Mouse (Mus musculus): ENCODE results near the gene Tpgs1. TPM values are rescaled to one million over a fixed set of nuclear protein-coding genes. Genes with fewer than 3 reads are reported as not detected.

The Tpgs1 gene
- total and polyA plus RNA-seq, 3 experiments = 23.5 to 48.0 TPM; not detected in 1

DNA sequence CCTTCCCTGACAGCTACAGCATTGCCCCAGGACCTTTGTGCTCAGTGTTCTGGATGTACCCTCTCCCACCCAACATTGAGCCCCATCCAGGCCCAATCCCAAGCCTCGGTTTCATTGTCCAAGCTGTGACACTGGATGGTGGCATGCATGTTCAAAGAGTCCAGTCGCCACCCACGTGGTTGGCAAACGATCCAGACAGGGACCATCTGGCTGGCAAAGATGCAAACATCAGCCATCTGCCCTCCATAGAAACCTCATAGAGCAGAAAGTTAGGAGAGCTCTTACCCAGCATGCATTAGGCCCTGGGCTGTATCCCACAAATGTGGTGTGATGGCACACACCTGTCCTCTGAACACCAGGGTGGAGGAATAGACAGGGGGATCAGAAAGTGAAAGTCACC is 37.7 kb upstream of the Tpgs1 start:
- no peak for TF ChIP-seq RCOR1 (IDR thresholded peaks at IDR 0.05; ENCODE audit: low read depth, low read length)
- no peak for TF ChIP-seq NELFE (IDR thresholded peaks at IDR 0.05; ENCODE audit: low read depth, low read length)
- TF ChIP-seq MAZ (IDR thresholded peaks at IDR 0.05; ENCODE audit: low read depth, low read length) = no peak
- TF ChIP-seq E2F4 (IDR thresholded peaks at IDR 0.05; ENCODE audit: borderline replicate concordance, low read depth, low read length) = no peak
- TF ChIP-seq SIN3A (IDR thresholded peaks at IDR 0.05; ENCODE audit: low read length) = no peak
- no peak for DNase-seq (ENCODE audit: low read depth, low spot score)
- no peaks in the 10 kb centered on the region for H3K4me1 ChIP-seq (ENCODE audit: control insufficient read depth in 1 of 2, insufficient read depth in 2 of 2, low read length in 2 of 2)
- no peaks in the 10 kb centered on the region for H3K9me3 ChIP-seq (replicated peaks; ENCODE audit: insufficient read depth, low read length)
- no peak overlapping the region for H3K4me3 ChIP-seq (ENCODE audit: control insufficient read depth in 1 of 2, insufficient read depth in 1 of 2, low read depth in 2 of 2, low read length in 2 of 2)
- H3K27me3 ChIP-seq (ENCODE audit: control insufficient read depth in 1 of 2, insufficient read depth in 2 of 2, low read length in 2 of 2) = no peaks in the 10 kb centered on the region; a peak in 2 of 4 replicates
- H3K9ac ChIP-seq (ENCODE audit: control insufficient read depth, low read depth, low read length, poor library complexity, severe bottlenecking) = no peak overlapping the region
- no peaks in the 10 kb centered on the region for H3K36me3 ChIP-seq (ENCODE audit: control insufficient read depth in 1 of 2, insufficient read depth in 2 of 2, low read length in 2 of 2)
- H3K79me2 ChIP-seq (ENCODE audit: control insufficient read depth, insufficient read depth, low read length, poor library complexity) = no peaks in the 10 kb centered on the region
- H3K27ac ChIP-seq (ENCODE audit: control insufficient read depth, low read depth, low read length) = no peak overlapping the region

DNA sequence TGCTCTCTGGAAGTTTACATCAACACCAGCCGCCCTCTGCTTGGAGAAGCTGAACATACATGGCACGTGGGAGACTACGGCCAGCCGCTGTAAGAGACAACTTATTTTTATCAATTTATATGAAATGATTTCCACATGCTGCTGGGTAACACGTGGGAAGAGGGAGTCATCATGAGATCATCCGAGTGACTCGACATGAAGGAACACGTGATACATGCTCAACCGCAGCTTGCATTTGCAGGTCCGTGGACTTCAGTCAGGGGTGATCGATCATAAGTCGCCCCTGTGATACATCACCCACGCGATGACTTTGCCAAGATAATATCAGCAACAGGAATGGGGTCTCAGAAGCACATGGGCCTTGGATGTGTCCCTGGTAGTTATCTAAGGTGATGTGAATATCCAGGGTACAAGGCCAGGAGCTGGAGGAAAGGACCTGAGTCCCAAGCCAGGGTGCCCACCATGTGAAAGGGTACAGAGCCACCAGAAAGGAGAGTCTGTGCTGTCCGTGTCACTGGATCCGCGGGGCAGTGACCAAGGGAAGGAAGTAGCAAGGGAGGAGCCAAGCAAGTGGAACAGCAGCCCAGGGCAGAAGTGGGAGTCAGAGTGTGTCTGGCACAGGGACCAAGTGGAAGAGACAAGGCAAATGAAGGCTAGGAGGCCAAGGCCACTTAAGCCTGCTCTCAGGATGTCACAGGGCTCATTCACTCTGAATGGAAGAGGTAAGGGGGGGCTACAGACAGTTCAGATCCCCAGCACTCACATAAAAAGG is 36.0 kb upstream of the Tpgs1 start:
- H3K4me3 ChIP-seq (ENCODE audit: control insufficient read depth in 1 of 2, insufficient read depth in 1 of 2, low read depth in 2 of 2, low read length in 2 of 2) = no peak overlapping the region
- no peak overlapping the region for H3K27ac ChIP-seq (ENCODE audit: control insufficient read depth, low read depth, low read length)
- TF ChIP-seq POLR2AphosphoS5 (IDR thresholded peaks at IDR 0.05; ENCODE audit: borderline replicate concordance, low read depth, low read length) (no peak), ZNF384 (IDR thresholded peaks at IDR 0.05; ENCODE audit: low read depth, low read length) (no peak), USF2 (IDR thresholded peaks at IDR 0.05; ENCODE audit: borderline replicate concordance in 1 of 2, insufficient read depth in 1 of 2, low read depth in 1 of 2, low read length in 2 of 2) (no peak), KAT2A (conservative IDR thresholded peaks at IDR 0.05; ENCODE audit: low read depth, low read length) (no peak)

DNA sequence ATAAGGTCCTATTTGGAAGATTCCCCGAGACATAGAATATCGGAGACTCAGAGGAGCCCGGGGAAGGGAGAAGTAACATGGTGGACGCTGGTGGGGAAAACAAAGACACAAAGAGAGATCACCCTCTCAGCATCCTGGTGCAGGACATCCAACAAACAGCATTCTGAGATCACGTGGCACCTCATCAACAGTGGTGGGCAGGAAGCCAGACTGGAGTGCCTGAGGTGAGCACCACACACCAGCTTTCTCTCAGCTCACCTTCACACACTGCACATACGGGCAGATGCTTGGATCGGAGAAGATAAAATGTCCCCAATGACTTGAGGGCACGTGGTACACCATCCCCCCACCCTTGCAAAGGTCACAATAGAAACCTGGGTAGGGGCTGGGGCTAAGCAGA is 32.9 kb upstream of the Tpgs1 start:
- TF ChIP-seq MEF2A (IDR thresholded peaks at IDR 0.05; ENCODE audit: extremely low read depth, insufficient replicate concordance, low read depth, low read length, poor library complexity, severe bottlenecking) (no peak), BHLHE40 (IDR thresholded peaks at IDR 0.05; ENCODE audit: borderline replicate concordance, low read depth, low read length) (no peak), CHD1 (IDR thresholded peaks at IDR 0.05; ENCODE audit: low read depth, low read length) (no peak)
- Histone ChIP-seq H3K27me3 (ENCODE audit: control insufficient read depth in 1 of 2, insufficient read depth in 2 of 2, low read length in 2 of 2) (no peaks in the 10 kb centered on the region; a peak in 1 of 4 replicates), H3K4me3 (ENCODE audit: control insufficient read depth in 1 of 2, insufficient read depth in 1 of 2, low read depth in 2 of 2, low read length in 2 of 2) (no peak overlapping the region), H3K4me1 (ENCODE audit: control insufficient read depth in 1 of 2, insufficient read depth in 2 of 2, low read length in 2 of 2) (no peaks in the 10 kb centered on the region), H3K79me2 (ENCODE audit: control insufficient read depth, insufficient read depth, low read length, poor library complexity) (no peaks in the 10 kb centered on the region), H3K9ac (ENCODE audit: control insufficient read depth, low read depth, low read length, poor library complexity, severe bottlenecking) (no peak overlapping the region), H3K9me3 (replicated peaks; ENCODE audit: insufficient read depth, low read length) (no peaks in the 10 kb centered on the region), H3K27ac (ENCODE audit: control insufficient read depth, low read depth, low read length) (no peak overlapping the region), H3K36me3 (ENCODE audit: control insufficient read depth in 1 of 2, insufficient read depth in 2 of 2, low read length in 2 of 2) (no peaks in the 10 kb centered on the region)
- no peak for DNase-seq (ENCODE audit: low read depth, low spot score)

More for the DNA sequence above, 36.0 kb upstream of the Tpgs1 start:
- H3K79me2 ChIP-seq (ENCODE audit: control insufficient read depth, insufficient read depth, low read length, poor library complexity) = no peaks in the 10 kb centered on the region
- no peaks in the 10 kb centered on the region for H3K36me3 ChIP-seq (ENCODE audit: control insufficient read depth in 1 of 2, insufficient read depth in 2 of 2, low read length in 2 of 2)
- no peak overlapping the region for H3K9ac ChIP-seq (ENCODE audit: control insufficient read depth, low read depth, low read length, poor library complexity, severe bottlenecking)
- no peaks in the 10 kb centered on the region for H3K4me1 ChIP-seq (ENCODE audit: control insufficient read depth in 1 of 2, insufficient read depth in 2 of 2, low read length in 2 of 2)
- no peaks in the 10 kb centered on the region for H3K9me3 ChIP-seq (replicated peaks; ENCODE audit: insufficient read depth, low read length)
- DNase-seq (ENCODE audit: low read depth, low spot score) = no peak
- H3K27me3 ChIP-seq (ENCODE audit: control insufficient read depth in 1 of 2, insufficient read depth in 2 of 2, low read length in 2 of 2) = no peaks in the 10 kb centered on the region; a peak in 2 of 4 replicates
